In genomic region chr6:35297001-35297400, GRCm38 (mm10) we compare ENCODE assay signal across 8 mouse cellular contexts. TPM values are rescaled to one million over a fixed set of nuclear protein-coding genes. Genes with fewer than 3 reads are reported as not detected.
DNase-seq lines count a peak whose midpoint lies in the region; ATAC-seq and TF ChIP-seq lines count a peak whose summit lies in the region.

No protein-coding gene starts in this region.

- H3K4me1 ChIP-seq in forebrain, embryonic 14.5 days (ENCODE audit: control insufficient read depth, insufficient read depth, low read length) = no peaks in the 10 kb centered on the region; the same call in 1 of the 2 replicates
- no peaks in the 10 kb centered on the region for H3K4me1 ChIP-seq in forebrain, embryonic 13.5 days
- H3K4me1 ChIP-seq in midbrain, postnatal 0 days (ENCODE audit: insufficient read depth, low read length) = no peaks in the 10 kb centered on the region
- no peaks in the 10 kb centered on the region for H3K4me1 ChIP-seq in midbrain, embryonic 16.5 days (ENCODE audit: control insufficient read depth, insufficient read depth, low read length)
- no peaks in the 10 kb centered on the region for H3K4me1 ChIP-seq in intestine, embryonic 15.5 days (replicated peaks)

- intact Hi-C loops in heart, postnatal 25 days (cut with DNase I) = loop anchor here (5.0 kb wide), 1 partner anchor 40 kb away; no protein-coding TSS in a partner anchor

- peak; percentile 33 for DNase-seq in forebrain, embryonic 14.5 days (ENCODE audit: low spot score)
- peak; percentile 33 for DNase-seq in midbrain, postnatal 0 days (ENCODE audit: low spot score)
- DNase-seq in heart, postnatal 25 days (ENCODE audit: low spot score) = peak; percentile 53
- peak; percentile 12 for DNase-seq in lung, postnatal 36 days

- WGBS in forebrain, embryonic 14.5 days = 27% methylated on average over 2 of the region's 2 CpGs
- WGBS in forebrain, embryonic 13.5 days = 25% methylated on average over 2 of the region's 2 CpGs
- 53% methylated on average over 2 of the region's 2 CpGs for WGBS in midbrain, postnatal 0 days
- WGBS in midbrain, embryonic 16.5 days = 48% methylated on average over 2 of the region's 2 CpGs
- WGBS in intestine, embryonic 15.5 days = 60% methylated on average over 2 of the region's 2 CpGs

- no peaks in the 10 kb centered on the region for H3K9me3 ChIP-seq in forebrain, embryonic 14.5 days (replicated peaks; ENCODE audit: control insufficient read depth, low read length)
- H3K9me3 ChIP-seq in forebrain, embryonic 13.5 days (replicated peaks) = no peaks in the 10 kb centered on the region
- no peaks in the 10 kb centered on the region for H3K9me3 ChIP-seq in midbrain, postnatal 0 days (ENCODE audit: low read length)
- no peaks in the 10 kb centered on the region; the same call in 1 of the 2 replicates for H3K9me3 ChIP-seq in midbrain, embryonic 16.5 days (replicated peaks; ENCODE audit: control insufficient read depth, low read length, poor library complexity, severe bottlenecking)
- no peaks in the 10 kb centered on the region for H3K9me3 ChIP-seq in intestine, embryonic 15.5 days

- ATAC-seq in forebrain, embryonic 14.5 days = peak; percentile 50; the same call in 1 of the 2 replicates
- ATAC-seq in forebrain, embryonic 13.5 days = no peak
- peak; percentile 44; the same call in 1 of the 2 replicates for ATAC-seq in midbrain, postnatal 0 days (ENCODE audit: low FRiP score)
- ATAC-seq in midbrain, embryonic 16.5 days = no peak
- no peak for ATAC-seq in intestine, embryonic 15.5 days
- no peak for ATAC-seq in CD4-positive, CD25-positive, alpha-beta regulatory T cell, adult 4 months

- H3K9ac ChIP-seq in forebrain, embryonic 14.5 days (ENCODE audit: low read length) = no peak overlapping the region
- no peak overlapping the region for H3K9ac ChIP-seq in forebrain, embryonic 13.5 days
- no peak overlapping the region for H3K9ac ChIP-seq in midbrain, postnatal 0 days (replicated peaks; ENCODE audit: low read length, poor library complexity, severe bottlenecking)
- no peak overlapping the region for H3K9ac ChIP-seq in midbrain, embryonic 16.5 days (ENCODE audit: low read depth, low read length)
- H3K9ac ChIP-seq in intestine, embryonic 15.5 days = no peak overlapping the region

- no peaks in the 10 kb centered on the region for H3K36me3 ChIP-seq in forebrain, embryonic 14.5 days (ENCODE audit: control insufficient read depth, insufficient read depth, low read length)
- H3K36me3 ChIP-seq in forebrain, embryonic 13.5 days (ENCODE audit: poor library complexity, severe bottlenecking) = no peaks in the 10 kb centered on the region
- H3K36me3 ChIP-seq in midbrain, postnatal 0 days (ENCODE audit: insufficient read depth, low read length) = no peaks in the 10 kb centered on the region
- H3K36me3 ChIP-seq in midbrain, embryonic 16.5 days (ENCODE audit: control insufficient read depth, insufficient read depth, low read length) = no peaks in the 10 kb centered on the region
- H3K36me3 ChIP-seq in intestine, embryonic 15.5 days = no peaks in the 10 kb centered on the region

- no peak overlapping the region for H3K4me2 ChIP-seq in forebrain, embryonic 14.5 days (ENCODE audit: low read length)
- H3K4me2 ChIP-seq in forebrain, embryonic 13.5 days = no peak overlapping the region
- no peak overlapping the region for H3K4me2 ChIP-seq in midbrain, postnatal 0 days (ENCODE audit: low read depth, low read length, poor library complexity, severe bottlenecking)
- no peak overlapping the region for H3K4me2 ChIP-seq in midbrain, embryonic 16.5 days (ENCODE audit: low read length)
- no peak overlapping the region for H3K4me2 ChIP-seq in intestine, embryonic 15.5 days (replicated peaks)

- no peak for TF ChIP-seq CTCF in midbrain, postnatal 0 days (IDR thresholded peaks at IDR 0.05)

- H3K27ac ChIP-seq in forebrain, embryonic 14.5 days (ENCODE audit: low read depth, low read length) = no peak overlapping the region
- no peak overlapping the region for H3K27ac ChIP-seq in forebrain, embryonic 13.5 days
- no peak overlapping the region for H3K27ac ChIP-seq in midbrain, postnatal 0 days (ENCODE audit: low read depth, low read length)
- no peak overlapping the region for H3K27ac ChIP-seq in midbrain, embryonic 16.5 days (ENCODE audit: low read length)
- H3K27ac ChIP-seq in intestine, embryonic 15.5 days = no peak overlapping the region

- no peak overlapping the region for H3K4me3 ChIP-seq in forebrain, embryonic 14.5 days (ENCODE audit: low read depth, low read length)
- H3K4me3 ChIP-seq in forebrain, embryonic 13.5 days = no peak overlapping the region
- H3K4me3 ChIP-seq in midbrain, postnatal 0 days (ENCODE audit: low read depth, low read length) = no peak overlapping the region
- H3K4me3 ChIP-seq in midbrain, embryonic 16.5 days (ENCODE audit: low read depth, low read length) = no peak overlapping the region
- H3K4me3 ChIP-seq in intestine, embryonic 15.5 days (replicated peaks) = no peak overlapping the region

- H3K27me3 ChIP-seq in forebrain, embryonic 14.5 days (replicated peaks; ENCODE audit: control insufficient read depth, insufficient read depth, low read length) = no peaks in the 10 kb centered on the region
- H3K27me3 ChIP-seq in forebrain, embryonic 13.5 days = no peaks in the 10 kb centered on the region
- no peaks in the 10 kb centered on the region for H3K27me3 ChIP-seq in midbrain, postnatal 0 days (ENCODE audit: insufficient read depth, low read length)
- no peaks in the 10 kb centered on the region for H3K27me3 ChIP-seq in midbrain, embryonic 16.5 days (ENCODE audit: control insufficient read depth, insufficient read depth, low read depth, low read length)
- H3K27me3 ChIP-seq in intestine, embryonic 15.5 days (replicated peaks) = no peaks in the 10 kb centered on the region

RNA-seq across cellular contexts. Expression of gene Slc13a4, which starts 10.9 kb away (rescaled TPM):
- polyA plus RNA-seq in forebrain, embryonic 14.5 days (2014; fragmentation: Nextera tagmentation; extraction: Ambion mirVana) = 2.7 and 4.6 TPM in 2 replicates
- 0.50 and 0.94 TPM in 2 replicates for polyA plus RNA-seq in forebrain, embryonic 13.5 days (2015; fragmentation: Nextera tagmentation; extraction: Ambion mirVana)
- 17.2 and 19.6 TPM in 2 replicates for total RNA-seq in midbrain, postnatal 0 days (2014; rRNA removed)
- polyA plus RNA-seq in midbrain, postnatal 0 days (2015; fragmentation: Nextera tagmentation; extraction: Ambion mirVana) = 13.6 and 14.3 TPM in 2 replicates
- 5.8 and 8.0 TPM in 2 replicates for polyA plus RNA-seq in midbrain, embryonic 16.5 days (2015; fragmentation: Nextera tagmentation; extraction: Ambion mirVana)
- total RNA-seq in heart, postnatal 25 days (2021) = under 1 TPM; 0.08 to 0.16 TPM
- polyA plus RNA-seq in intestine, embryonic 15.5 days (2015; fragmentation: Nextera tagmentation; extraction: Ambion mirVana) = 0.54 and 0.71 TPM in 2 replicates
- under 1 TPM in 1 of 2 experiments, not detected in 1; 0.15 TPM for polyA plus RNA-seq in CD4-positive, CD25-positive, alpha-beta regulatory T cell, adult 4 months (2017; shearing (Covaris generic))

RNA-seq across cellular contexts. Expression of gene Fam180a, which starts 28.9 kb away (rescaled TPM):
- polyA plus RNA-seq in forebrain, embryonic 14.5 days (2014; fragmentation: Nextera tagmentation; extraction: Ambion mirVana) = 0.66 and 1.5 TPM in 2 replicates
- not detected in 2 replicates for polyA plus RNA-seq in forebrain, embryonic 13.5 days (2015; fragmentation: Nextera tagmentation; extraction: Ambion mirVana)
- 4.2 and 7.3 TPM in 2 replicates for total RNA-seq in midbrain, postnatal 0 days (2014; rRNA removed)
- polyA plus RNA-seq in midbrain, postnatal 0 days (2015; fragmentation: Nextera tagmentation; extraction: Ambion mirVana) = 4.6 and 5.6 TPM in 2 replicates
- 1.5 and 1.7 TPM in 2 replicates for polyA plus RNA-seq in midbrain, embryonic 16.5 days (2015; fragmentation: Nextera tagmentation; extraction: Ambion mirVana)
- under 1 TPM; 0.78 to 0.81 TPM for total RNA-seq in heart, postnatal 25 days (2021)
- 1.3 and 2.3 TPM in 2 replicates for polyA plus RNA-seq in intestine, embryonic 15.5 days (2015; fragmentation: Nextera tagmentation; extraction: Ambion mirVana)
- polyA plus RNA-seq in CD4-positive, CD25-positive, alpha-beta regulatory T cell, adult 4 months (2017; shearing (Covaris generic)) = not detected

Comparison
In these comparisons a context has a peak if more than half of its experiments do, and no peak if none do; other contexts are left out.
1. ATAC-seq: peak in forebrain, embryonic 14.5 days (single experiment) and midbrain, postnatal 0 days (single experiment); none in forebrain, embryonic 13.5 days (single experiment), midbrain, embryonic 16.5 days (single experiment), intestine, embryonic 15.5 days (single experiment) and CD4-positive, CD25-positive, alpha-beta regulatory T cell, adult 4 months (single experiment).
2. Peak in every context shown above with its lines, with median percentiles within 50 percentile points of each other: DNase-seq.